In the genomic region with DNA sequence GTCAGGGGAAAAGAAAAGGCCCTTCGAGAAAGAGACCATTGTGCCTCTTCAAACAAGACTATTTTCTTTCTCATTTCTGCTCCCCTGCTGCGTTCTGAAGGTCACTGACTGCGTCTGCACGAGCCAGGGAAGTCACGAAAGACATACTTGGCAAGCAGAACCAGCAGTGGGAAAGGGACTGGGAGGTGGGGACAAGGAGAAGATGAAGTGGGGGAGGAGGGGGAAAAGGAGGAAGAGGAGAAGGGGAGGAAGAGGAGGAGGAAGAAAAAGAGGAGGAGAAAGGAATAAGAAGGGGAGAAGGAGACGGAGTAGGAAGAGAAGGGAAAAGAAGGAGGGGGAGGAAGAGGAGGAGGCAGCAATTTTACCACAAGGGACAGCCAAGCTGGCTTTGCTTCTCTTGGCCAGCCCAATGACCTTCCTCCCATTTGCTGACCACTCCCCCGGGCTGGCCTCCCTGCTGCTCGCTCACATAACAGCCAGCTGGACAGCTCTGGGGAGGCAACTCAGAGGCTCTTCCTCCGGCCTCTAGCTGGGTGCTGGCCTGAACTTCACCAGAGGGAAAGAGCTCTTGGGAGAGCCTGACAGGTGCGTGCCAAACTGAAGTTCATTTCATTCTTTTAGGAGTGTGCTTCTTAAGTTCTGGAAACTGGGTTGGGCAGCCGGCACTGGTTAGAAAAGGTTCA, we compare ENCODE assay signal across 9 mouse cellular contexts. TPM values are rescaled to one million over a fixed set of nuclear protein-coding genes. Genes with fewer than 3 reads are reported as not detected.
A peak's percentile ranks its signal among the peaks of the same experiment; 100 is the strongest.
DNase-seq lines count a peak whose midpoint lies in the region; ATAC-seq lines count a peak whose summit lies in the region.
"Had no signal": no experiment of that assay in that cellular context is flagged by ENCODE, and none has a peak within 500 bp of the region (broad histone marks: within the 10 kb centered on the region; RNA-seq: fewer than 3 reads in every experiment).

A gene (plus strand): TSS at position 324 of the 683 bp plus-strand sequence.

- 0 out of 2 replicates have a peak, but pooled peaks cover 3% of the 10 kb centered on the region for H3K9me3 ChIP-seq in embryonic facial prominence, embryonic 10.5 days
- H3K9me3 ChIP-seq in lung, embryonic 16.5 days (ENCODE audit: control insufficient read depth, low read length) = no peaks in the 10 kb centered on the region
- H3K9me3 ChIP-seq: limb, embryonic 12.5 days had no signal

- no peak within 1 kb of the TSS for H3K9ac ChIP-seq in lung, embryonic 16.5 days (ENCODE audit: low read length)
- H3K9ac ChIP-seq: limb, embryonic 12.5 days had no signal

- H3K4me2 ChIP-seq in lung, embryonic 16.5 days (ENCODE audit: low read depth, low read length) = peak within 1 kb of the TSS; percentile 4; the same call in 1 of the 2 replicates
- H3K4me2 ChIP-seq: limb, embryonic 12.5 days had no signal

- peak; percentile 22 for DNase-seq in retina, embryonic 14.5 days (ENCODE audit: low spot score)
- no peak for DNase-seq in retina, postnatal 1 day
- peak; percentile 38 for DNase-seq in embryonic facial prominence, embryonic 10.5 days (ENCODE audit: low spot score)
- peak; percentile 73 to 75 for DNase-seq in heart, postnatal 36 days
- DNase-seq in urinary bladder, postnatal 4 days (ENCODE audit: low spot score in 2 of 2) = peak; percentile 66 to 71
- no peak for DNase-seq in thymus, postnatal 14 days
- DNase-seq in spleen, postnatal 14 days (ENCODE audit: low spot score in 2 of 2) = no peak

- intact Hi-C loops in heart, postnatal 36 days (cut with DNase I) = loop anchor here (5.0 kb wide), 1 partner anchor 46 kb away; no protein-coding TSS in a partner anchor

- ATAC-seq in lung, embryonic 16.5 days (ENCODE audit: low read depth) = peak; percentile 82

- WGBS in embryonic facial prominence, embryonic 10.5 days = 19% methylated on average over 11 of the region's 11 CpGs
- 16% methylated on average over 11 of the region's 11 CpGs for WGBS in lung, embryonic 16.5 days

- H3K4me1 ChIP-seq in embryonic facial prominence, embryonic 10.5 days = peaks cover 39% of the 10 kb centered on the region
- peaks cover 15% of the 10 kb centered on the region for H3K4me1 ChIP-seq in lung, embryonic 16.5 days (replicated peaks; ENCODE audit: control insufficient read depth, insufficient read depth, low read length)

- peaks cover 22% of the 10 kb centered on the region for H3K27me3 ChIP-seq in embryonic facial prominence, embryonic 10.5 days (replicated peaks; ENCODE audit: low read depth, poor library complexity, severe bottlenecking)
- no peaks in the 10 kb centered on the region; the same call in 1 of the 2 replicates for H3K27me3 ChIP-seq in lung, embryonic 16.5 days (ENCODE audit: control insufficient read depth, insufficient read depth, low read depth, low read length)

- no peaks in the 10 kb centered on the region for H3K36me3 ChIP-seq in embryonic facial prominence, embryonic 10.5 days (replicated peaks)
- H3K36me3 ChIP-seq in lung, embryonic 16.5 days (ENCODE audit: control insufficient read depth, insufficient read depth, low read length) = no peaks in the 10 kb centered on the region
- H3K36me3 ChIP-seq: limb, embryonic 12.5 days had no signal

- no peak within 1 kb of the TSS for H3K4me3 ChIP-seq in embryonic facial prominence, embryonic 10.5 days
- H3K4me3 ChIP-seq in lung, embryonic 16.5 days (ENCODE audit: low read length) = no peak within 1 kb of the TSS
- H3K4me3 ChIP-seq: limb, embryonic 12.5 days had no signal

- peak within 1 kb of the TSS; percentile 54 for H3K27ac ChIP-seq in embryonic facial prominence, embryonic 10.5 days (replicated peaks)
- H3K27ac ChIP-seq in lung, embryonic 16.5 days (ENCODE audit: low read length) = no peak within 1 kb of the TSS
- H3K27ac ChIP-seq: limb, embryonic 12.5 days had no signal

RNA-seq across cellular contexts. Expression of the gene that starts here (rescaled TPM):
- polyA plus RNA-seq in embryonic facial prominence, embryonic 10.5 days (2016; fragmentation: Nextera tagmentation; extraction: Ambion mirVana) = 0.40 and 0.54 TPM in 2 replicates
- 10 to 100 TPM; 12.7 to 17.2 TPM for total RNA-seq in heart, postnatal 36 days (2021)
- 0.97 and 1.4 TPM in 2 replicates for polyA plus RNA-seq in lung, embryonic 16.5 days (2015; fragmentation: Nextera tagmentation; extraction: Ambion mirVana)
- polyA plus RNA-seq: limb, embryonic 12.5 days had no signal

Comparison
In these comparisons a context has a peak if more than half of its experiments do, and no peak if none do; other contexts are left out.
1. DNase-seq: peak in retina, embryonic 14.5 days (single experiment), heart, postnatal 36 days (2 of 2) and urinary bladder, postnatal 4 days (2 of 2); none in retina, postnatal 1 day (single experiment), thymus, postnatal 14 days (single experiment) and spleen, postnatal 14 days (0 of 2).
2. Peak in DNase-seq and H3K27ac ChIP-seq in embryonic facial prominence, embryonic 10.5 days; RNA of the gene not detected or under 1 TPM.